Mouse (Mus musculus): ENCODE measurements around the gene E130114P18Rik. TPM values are rescaled to one million over a fixed set of nuclear protein-coding genes. Genes with fewer than 3 reads are reported as not detected.

The E130114P18Rik gene
- polyA plus RNA-seq, 1 experiment from 2014 or later, result 0.79 TPM

DNA sequence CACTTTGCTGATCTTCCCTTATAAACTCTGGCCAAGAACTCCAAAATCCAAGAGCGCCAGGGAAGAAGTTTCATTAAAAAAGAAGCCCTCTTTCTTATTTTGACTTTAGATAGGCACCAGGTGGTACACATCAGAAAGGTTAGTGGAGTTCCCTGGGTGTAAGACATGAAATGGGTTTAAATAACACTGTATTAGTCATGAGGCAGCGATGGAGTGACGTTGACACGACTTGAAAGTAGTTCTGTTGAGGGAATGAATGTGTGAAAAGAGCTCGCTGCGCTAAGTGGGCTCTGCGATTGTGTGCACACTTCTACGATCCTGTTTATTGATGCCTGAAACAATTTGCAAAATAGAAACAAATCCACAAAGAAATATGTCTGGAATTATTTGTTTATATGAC lies 171.4 kb downstream of the E130114P18Rik start:
- 42% methylated on average over 8 of the region's 8 CpGs for WGBS
- Histone ChIP-seq H3K9ac (ENCODE audit: low read length) (no peak overlapping the region), H3K9me3 (ENCODE audit: control insufficient read depth, low read length) (no peaks in the 10 kb centered on the region), H3K27ac (ENCODE audit: low read length) (no peak overlapping the region), H3K4me3 (ENCODE audit: low read length) (peak overlapping the region; percentile 14; the same call in 1 of the 2 replicates), H3K4me2 (ENCODE audit: low read depth, low read length) (peak overlapping the region; percentile 42), H3K4me1 (replicated peaks; ENCODE audit: control insufficient read depth, insufficient read depth, low read length) (peaks cover 30% of the 10 kb centered on the region; the same call in 1 of the 2 replicates), H3K27me3 (ENCODE audit: control insufficient read depth, insufficient read depth, low read depth, low read length) (no peaks in the 10 kb centered on the region; the same call in 1 of the 2 replicates), H3K36me3 (ENCODE audit: control insufficient read depth, insufficient read depth, low read length) (no peaks in the 10 kb centered on the region)
- ATAC-seq (ENCODE audit: low read depth), result no peak

DNA sequence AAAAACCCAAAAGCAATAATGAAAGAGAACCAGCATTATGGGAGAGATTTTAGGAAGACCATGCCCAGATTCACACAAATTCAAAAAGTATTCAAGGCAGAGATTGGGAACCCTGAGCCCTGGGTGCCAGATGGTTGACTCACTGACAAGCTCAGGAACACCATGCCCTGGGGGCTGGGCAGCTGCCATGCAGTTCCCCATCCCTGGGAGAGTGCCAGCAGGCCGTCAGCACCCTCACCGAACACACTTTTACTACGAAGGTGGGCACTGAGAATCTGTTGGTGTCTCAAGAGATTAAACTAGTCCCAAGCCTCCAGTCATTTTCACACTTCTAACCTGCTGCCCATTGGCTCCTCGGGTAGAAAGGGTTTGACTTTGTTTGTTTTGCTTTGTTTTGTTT lies 175.3 kb downstream of the E130114P18Rik start:
- WGBS, result 56% methylated on average over 4 of the region's 4 CpGs
- Histone ChIP-seq H3K27me3 (ENCODE audit: control insufficient read depth, insufficient read depth, low read depth, low read length) (no peaks in the 10 kb centered on the region; the same call in 1 of the 2 replicates), H3K9me3 (ENCODE audit: control insufficient read depth, low read length) (no peaks in the 10 kb centered on the region), H3K4me2 (ENCODE audit: low read depth, low read length) (no peak overlapping the region), H3K4me1 (replicated peaks; ENCODE audit: control insufficient read depth, insufficient read depth, low read length) (peaks cover 21% of the 10 kb centered on the region; the same call in 1 of the 2 replicates), H3K4me3 (ENCODE audit: low read length) (no peak overlapping the region), H3K9ac (ENCODE audit: low read length) (no peak overlapping the region), H3K36me3 (ENCODE audit: control insufficient read depth, insufficient read depth, low read length) (no peaks in the 10 kb centered on the region), H3K27ac (ENCODE audit: low read length) (no peak overlapping the region)
- ATAC-seq (ENCODE audit: low read depth), result no peak

DNA sequence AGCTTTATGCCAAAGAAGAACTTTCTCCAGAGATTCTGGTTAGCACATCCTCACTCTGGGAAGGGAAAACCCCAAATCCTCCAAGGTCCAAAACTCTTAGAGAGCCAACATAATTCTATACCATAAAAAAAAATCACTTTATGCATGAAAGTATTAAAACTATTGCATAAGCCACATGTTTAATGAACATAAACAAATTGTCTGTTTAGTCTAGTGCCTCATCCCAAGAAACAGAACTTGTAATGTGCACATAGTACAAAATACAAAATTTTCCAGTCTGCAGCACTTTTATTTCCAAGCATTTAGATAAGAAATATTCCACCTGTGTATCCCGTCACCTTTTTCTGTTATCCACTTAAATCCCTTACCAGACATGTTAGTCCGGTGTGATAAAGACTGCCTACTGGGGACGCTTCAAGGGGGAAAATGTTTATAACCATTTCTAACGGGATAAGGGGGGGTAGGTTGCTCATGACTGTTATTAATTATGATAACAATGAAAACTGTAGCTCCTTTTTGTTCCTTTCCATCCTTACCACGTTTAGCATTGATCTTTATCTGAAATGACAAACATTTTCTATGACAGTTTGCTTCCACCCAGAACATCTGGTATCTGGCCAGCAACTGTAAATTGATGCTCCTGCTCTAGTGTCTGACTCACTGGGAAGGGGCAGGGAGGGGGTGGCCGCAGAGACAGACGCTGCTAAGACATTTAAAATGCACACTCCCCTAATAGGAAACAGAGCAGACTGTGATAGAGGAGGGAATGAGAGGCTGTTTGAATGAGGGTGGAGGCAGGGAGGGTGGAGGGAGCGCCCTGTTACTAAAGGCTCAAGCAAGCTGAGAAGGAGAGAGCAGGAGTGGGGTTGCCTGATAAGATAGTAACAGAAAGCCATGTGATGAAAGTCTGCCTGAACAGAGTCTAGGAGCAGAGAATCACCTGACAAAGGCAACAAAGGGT lies 176.7 kb downstream of the E130114P18Rik start:
- Histone ChIP-seq H3K9me3 (ENCODE audit: control insufficient read depth, low read length) (no peaks in the 10 kb centered on the region), H3K27ac (ENCODE audit: low read length) (peak overlapping the region; percentile 29; the same call in 1 of the 2 replicates), H3K36me3 (ENCODE audit: control insufficient read depth, insufficient read depth, low read length) (no peaks in the 10 kb centered on the region), H3K4me1 (replicated peaks; ENCODE audit: control insufficient read depth, insufficient read depth, low read length) (peaks cover 9% of the 10 kb centered on the region; the same call in 1 of the 2 replicates), H3K27me3 (ENCODE audit: control insufficient read depth, insufficient read depth, low read depth, low read length) (no peaks in the 10 kb centered on the region; the same call in 1 of the 2 replicates), H3K9ac (ENCODE audit: low read length) (no peak overlapping the region), H3K4me3 (ENCODE audit: low read length) (no peak overlapping the region), H3K4me2 (ENCODE audit: low read depth, low read length) (peak overlapping the region; percentile 20; the same call in 1 of the 2 replicates)
- ATAC-seq (ENCODE audit: low read depth), result peak; percentile 90
- 19% methylated on average over 8 of the region's 8 CpGs for WGBS

DNA sequence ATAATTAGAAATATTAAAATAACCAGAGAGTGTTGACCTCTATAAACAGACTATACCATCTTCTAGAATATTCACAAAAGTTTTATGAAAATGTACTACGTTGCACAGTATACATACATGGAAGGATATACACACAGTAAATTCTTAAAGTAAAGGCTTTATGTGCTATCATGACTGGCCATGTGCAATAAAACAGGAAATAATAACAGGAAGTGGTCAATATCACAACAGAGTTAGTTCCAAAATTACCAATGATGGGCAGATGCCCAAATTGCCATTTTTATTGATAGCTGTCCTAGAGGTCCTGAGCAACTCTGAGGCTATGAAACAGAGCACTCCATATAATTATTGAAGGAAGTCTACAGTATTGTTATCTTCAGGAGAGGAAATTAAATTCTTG lies 180.4 kb downstream of the E130114P18Rik start:
- peaks cover 9% of the 10 kb centered on the region; the same call in 1 of the 2 replicates for H3K4me1 ChIP-seq (replicated peaks; ENCODE audit: control insufficient read depth, insufficient read depth, low read length)
- no peak overlapping the region for H3K4me3 ChIP-seq (ENCODE audit: low read length)
- H3K36me3 ChIP-seq (ENCODE audit: control insufficient read depth, insufficient read depth, low read length), result no peaks in the 10 kb centered on the region
- no peaks in the 10 kb centered on the region for H3K27me3 ChIP-seq (ENCODE audit: control insufficient read depth, insufficient read depth, low read depth, low read length)
- no peaks in the 10 kb centered on the region for H3K9me3 ChIP-seq (ENCODE audit: control insufficient read depth, low read length)
- 92% methylated on average over 1 of the region's 1 CpGs for WGBS
- no peak overlapping the region for H3K27ac ChIP-seq (ENCODE audit: low read length)
- H3K9ac ChIP-seq (ENCODE audit: low read length), result no peak overlapping the region
- H3K4me2 ChIP-seq (ENCODE audit: low read depth, low read length), result no peak overlapping the region
- no peak for ATAC-seq (ENCODE audit: low read depth)

DNA sequence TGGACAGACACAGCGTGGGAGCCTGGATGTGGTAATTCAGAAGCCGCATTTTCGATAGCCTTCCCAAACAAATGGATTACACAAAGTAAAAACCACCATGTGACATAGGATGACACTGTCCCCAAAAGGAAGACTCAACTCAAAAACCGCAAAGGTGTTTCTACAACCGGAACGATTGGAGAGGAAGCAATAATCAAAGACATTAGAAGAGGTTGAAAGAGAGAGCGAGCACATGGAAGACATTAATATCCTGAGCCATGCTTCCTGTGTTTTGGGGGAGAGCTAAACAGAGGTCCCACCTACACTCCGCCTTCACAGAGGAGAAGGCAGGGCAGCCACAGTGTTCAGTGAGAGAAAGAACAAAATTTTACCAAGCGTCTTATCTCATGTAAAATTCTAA lies 181.5 kb downstream of the E130114P18Rik start:
- Histone ChIP-seq H3K4me1 (replicated peaks; ENCODE audit: control insufficient read depth, insufficient read depth, low read length) (peaks cover 3% of the 10 kb centered on the region; the same call in 1 of the 2 replicates), H3K9ac (ENCODE audit: low read length) (no peak overlapping the region), H3K4me3 (ENCODE audit: low read length) (no peak overlapping the region), H3K27me3 (ENCODE audit: control insufficient read depth, insufficient read depth, low read depth, low read length) (no peaks in the 10 kb centered on the region), H3K9me3 (ENCODE audit: control insufficient read depth, low read length) (no peaks in the 10 kb centered on the region), H3K4me2 (ENCODE audit: low read depth, low read length) (no peak overlapping the region), H3K27ac (ENCODE audit: low read length) (no peak overlapping the region), H3K36me3 (ENCODE audit: control insufficient read depth, insufficient read depth, low read length) (no peaks in the 10 kb centered on the region)
- no peak for ATAC-seq (ENCODE audit: low read depth)
- WGBS, result 82% methylated on average over 9 of the region's 9 CpGs

DNA sequence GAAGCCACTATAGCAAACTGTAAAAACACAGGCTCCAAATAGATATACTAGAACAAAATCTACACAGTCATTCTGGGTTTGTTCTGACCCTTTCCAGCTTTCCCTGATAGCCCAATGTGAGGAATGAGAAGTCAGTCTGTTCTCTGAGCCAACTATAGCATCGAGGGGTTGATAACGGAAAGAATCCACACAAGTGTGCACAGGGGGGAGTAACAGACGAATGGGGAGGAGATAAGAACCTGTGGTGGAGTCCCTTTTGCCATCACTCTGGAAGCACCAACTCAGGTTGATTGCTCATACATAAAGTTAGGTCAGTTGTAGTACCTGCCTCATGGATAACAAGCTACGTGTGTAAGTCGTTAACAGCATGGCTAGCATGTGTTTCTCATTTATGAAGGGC lies 184.0 kb downstream of the E130114P18Rik start:
- Histone ChIP-seq H3K36me3 (ENCODE audit: control insufficient read depth, insufficient read depth, low read length) (no peaks in the 10 kb centered on the region), H3K4me2 (ENCODE audit: low read depth, low read length) (no peak overlapping the region), H3K27ac (ENCODE audit: low read length) (no peak overlapping the region), H3K27me3 (ENCODE audit: control insufficient read depth, insufficient read depth, low read depth, low read length) (no peaks in the 10 kb centered on the region), H3K9me3 (ENCODE audit: control insufficient read depth, low read length) (no peaks in the 10 kb centered on the region), H3K9ac (ENCODE audit: low read length) (no peak overlapping the region), H3K4me1 (replicated peaks; ENCODE audit: control insufficient read depth, insufficient read depth, low read length) (no peaks in the 10 kb centered on the region), H3K4me3 (ENCODE audit: low read length) (no peak overlapping the region)
- ATAC-seq (ENCODE audit: low read depth), result no peak
- 66% methylated on average over 5 of the region's 5 CpGs for WGBS

DNA sequence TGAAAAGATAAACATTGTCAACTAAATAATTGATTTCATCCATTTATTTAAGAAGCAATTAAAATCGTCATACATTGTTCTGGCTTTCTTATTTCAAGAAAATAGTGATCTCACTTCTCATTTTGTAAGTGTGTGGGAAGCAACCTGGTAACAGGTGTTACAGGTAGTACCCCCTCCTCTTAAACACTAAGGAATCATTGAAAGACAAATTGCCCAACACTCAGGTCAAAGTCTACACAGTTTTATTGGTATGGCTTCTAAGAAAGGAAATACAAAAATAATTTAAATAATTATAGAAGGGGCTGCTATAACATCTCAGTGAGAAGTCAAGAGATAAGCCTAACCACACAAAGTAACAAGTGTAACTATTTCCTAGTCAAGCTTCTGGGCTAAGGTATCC lies 188.1 kb downstream of the E130114P18Rik start:
- no peaks in the 10 kb centered on the region for H3K9me3 ChIP-seq (ENCODE audit: control insufficient read depth, low read length)
- H3K27me3 ChIP-seq (ENCODE audit: control insufficient read depth, insufficient read depth, low read depth, low read length), result no peaks in the 10 kb centered on the region
- no peak for ATAC-seq (ENCODE audit: low read depth)
- no peak overlapping the region for H3K4me3 ChIP-seq (ENCODE audit: low read length)
- no peaks in the 10 kb centered on the region for H3K36me3 ChIP-seq (ENCODE audit: control insufficient read depth, insufficient read depth, low read length)
- no peak overlapping the region for H3K9ac ChIP-seq (ENCODE audit: low read length)
- 56% methylated on average over 1 of the region's 1 CpGs for WGBS
- H3K27ac ChIP-seq (ENCODE audit: low read length), result no peak overlapping the region
- no peak overlapping the region for H3K4me2 ChIP-seq (ENCODE audit: low read depth, low read length)
- no peaks in the 10 kb centered on the region for H3K4me1 ChIP-seq (replicated peaks; ENCODE audit: control insufficient read depth, insufficient read depth, low read length)

DNA sequence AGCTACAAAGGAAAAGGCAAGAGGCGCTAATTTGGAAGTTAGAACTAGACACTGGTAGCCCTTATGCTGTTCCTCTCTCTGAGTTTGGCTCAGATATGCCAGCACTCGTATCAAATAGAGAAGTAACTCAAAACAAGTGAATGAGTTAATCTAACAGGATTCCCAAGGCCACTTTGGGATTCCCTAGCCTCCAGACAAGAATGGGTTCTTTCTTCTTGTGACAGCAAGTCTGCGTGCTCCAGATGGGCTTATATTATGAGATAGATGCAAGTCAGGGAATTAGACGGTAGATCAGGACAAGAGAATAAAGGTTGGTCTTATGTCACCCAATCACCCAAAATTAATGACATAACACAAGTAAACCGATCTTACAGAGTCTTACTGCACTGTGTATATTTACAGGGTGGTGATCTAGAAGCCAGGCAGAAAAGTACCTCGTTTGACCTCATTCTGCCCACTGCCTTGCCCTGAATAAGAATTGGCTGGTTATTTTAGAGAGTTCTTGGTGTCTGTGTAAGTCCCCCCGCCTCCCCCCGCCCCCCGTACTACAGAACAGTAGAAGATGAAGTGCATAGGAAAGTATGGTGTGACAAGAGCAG lies 190.4 kb downstream of the E130114P18Rik start:
- no peak overlapping the region for H3K4me3 ChIP-seq (ENCODE audit: low read length)
- H3K27me3 ChIP-seq (ENCODE audit: control insufficient read depth, insufficient read depth, low read depth, low read length), result no peaks in the 10 kb centered on the region
- no peak overlapping the region for H3K27ac ChIP-seq (ENCODE audit: low read length)
- H3K9me3 ChIP-seq (ENCODE audit: control insufficient read depth, low read length), result no peaks in the 10 kb centered on the region
- H3K36me3 ChIP-seq (ENCODE audit: control insufficient read depth, insufficient read depth, low read length), result no peaks in the 10 kb centered on the region
- no peak overlapping the region for H3K9ac ChIP-seq (ENCODE audit: low read length)
- ATAC-seq (ENCODE audit: low read depth), result no peak
- H3K4me2 ChIP-seq (ENCODE audit: low read depth, low read length), result no peak overlapping the region
- H3K4me1 ChIP-seq (replicated peaks; ENCODE audit: control insufficient read depth, insufficient read depth, low read length), result no peaks in the 10 kb centered on the region
- WGBS, result 76% methylated on average over 9 of the region's 9 CpGs

DNA sequence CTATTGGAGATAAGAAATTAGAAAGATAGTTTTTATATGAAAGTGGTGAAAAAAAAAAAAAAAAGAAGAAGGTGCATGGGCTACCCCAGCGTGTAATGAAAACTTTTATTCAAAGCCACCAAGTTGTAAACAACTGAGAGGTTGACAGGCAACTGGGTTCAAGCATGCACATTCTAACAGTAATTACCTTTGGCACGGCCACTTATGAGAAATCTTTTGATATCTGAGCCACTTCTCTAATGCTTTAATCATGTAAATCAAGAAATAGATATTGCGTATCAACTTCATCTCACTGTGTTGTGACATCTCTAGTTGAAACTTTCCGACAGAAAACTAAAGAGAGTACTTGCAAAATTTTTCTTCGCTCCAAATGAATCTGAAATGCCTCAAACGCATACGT lies 192.7 kb downstream of the E130114P18Rik start:
- 76% methylated on average over 7 of the region's 7 CpGs for WGBS
- no peak overlapping the region for H3K27ac ChIP-seq (ENCODE audit: low read length)

More for the DNA sequence above, 192.7 kb downstream of the E130114P18Rik start:
- H3K4me1 ChIP-seq (replicated peaks; ENCODE audit: control insufficient read depth, insufficient read depth, low read length), result no peaks in the 10 kb centered on the region
- H3K4me2 ChIP-seq (ENCODE audit: low read depth, low read length), result no peak overlapping the region
- H3K27me3 ChIP-seq (ENCODE audit: control insufficient read depth, insufficient read depth, low read depth, low read length), result no peaks in the 10 kb centered on the region
- no peaks in the 10 kb centered on the region for H3K9me3 ChIP-seq (ENCODE audit: control insufficient read depth, low read length)
- H3K9ac ChIP-seq (ENCODE audit: low read length), result no peak overlapping the region
- H3K36me3 ChIP-seq (ENCODE audit: control insufficient read depth, insufficient read depth, low read length), result no peaks in the 10 kb centered on the region
- no peak overlapping the region for H3K4me3 ChIP-seq (ENCODE audit: low read length)
- no peak for ATAC-seq (ENCODE audit: low read depth)
